Comparison of ENCODE assay signal across 9 mouse cellular contexts in the genomic region with DNA sequence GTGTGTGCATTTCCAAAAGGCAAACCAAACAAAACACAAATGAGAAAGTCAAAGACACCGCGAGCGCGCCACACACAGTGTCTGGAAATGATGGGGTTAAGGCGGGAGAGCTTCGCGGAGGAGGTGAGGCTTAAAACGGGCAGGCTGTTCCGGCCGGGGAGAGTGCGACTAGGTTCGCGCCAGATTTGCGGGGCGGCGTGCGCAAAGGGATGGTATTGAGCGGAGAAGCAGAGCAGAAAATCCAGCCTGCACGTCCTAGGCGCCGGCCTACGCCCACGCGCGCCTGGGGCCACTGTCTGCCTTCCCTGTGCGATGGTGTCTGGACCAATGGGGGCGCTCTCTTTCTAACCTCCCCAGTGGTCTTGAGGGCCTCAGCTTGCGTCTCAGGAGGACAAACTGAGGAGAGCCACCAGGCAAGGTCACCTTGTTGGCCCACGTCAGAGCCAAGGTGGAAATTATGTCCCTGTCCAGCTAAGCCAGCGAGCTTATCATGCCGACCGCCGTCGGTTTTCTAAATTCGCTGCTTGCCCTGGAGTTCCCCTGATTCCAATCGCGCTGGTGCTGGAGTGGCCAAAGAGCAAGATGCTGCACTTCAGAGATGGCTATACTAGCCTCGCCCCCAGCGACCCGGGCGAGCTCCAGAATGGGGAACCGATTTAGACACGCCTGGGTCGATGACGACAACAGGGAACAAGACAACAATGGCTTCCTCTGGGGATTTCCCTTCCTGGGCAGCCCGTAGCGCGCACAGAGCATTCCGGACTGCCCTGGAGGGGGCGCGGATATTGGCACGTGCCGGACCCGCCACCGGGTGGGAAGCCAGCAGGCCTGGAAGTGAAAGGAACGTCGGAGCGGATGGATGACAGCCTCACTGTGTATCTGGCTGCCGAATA. TPM values are rescaled to one million over a fixed set of nuclear protein-coding genes. Genes with fewer than 3 reads are reported as not detected.
DNase-seq lines count a peak whose midpoint lies in the region; ATAC-seq lines count a peak whose summit lies in the region.
"Had no signal": no experiment of that assay in that cellular context is flagged by ENCODE, and none has a peak within 500 bp of the region (broad histone marks: within the 10 kb centered on the region; RNA-seq: fewer than 3 reads in every experiment).

No protein-coding gene starts in this region.

- peaks cover 36% of the 10 kb centered on the region for H3K4me1 ChIP-seq in forebrain, embryonic 15.5 days
- peaks cover 33% of the 10 kb centered on the region for H3K4me1 ChIP-seq in hindbrain, embryonic 12.5 days
- H3K4me1 ChIP-seq in limb, embryonic 10.5 days, result peaks cover 36% of the 10 kb centered on the region

- H3K9ac ChIP-seq in forebrain, embryonic 15.5 days (replicated peaks), result peak overlapping the region; percentile 19; the same call in 1 of the 2 replicates
- no peak overlapping the region for H3K9ac ChIP-seq in hindbrain, embryonic 12.5 days

- peak; percentile 75 for DNase-seq in CD4-positive, CD25-positive, alpha-beta regulatory T cell, adult 2 months (ENCODE audit: low read depth, low spot score)
- peak; percentile 58 for DNase-seq in limb, embryonic 10.5 days (ENCODE audit: low spot score)
- DNase-seq in spleen, adult 12 weeks (ENCODE audit: low spot score), result peak; percentile 19

- peak; percentile 73 for ATAC-seq in activated CD4-positive, CD25-positive, alpha-beta regulatory T cell, adult 4 months
- ATAC-seq in forebrain, embryonic 15.5 days (replicated peaks), result no peak
- ATAC-seq in hindbrain, embryonic 12.5 days (ENCODE audit: low FRiP score), result 0 out of 2 replicates have a peak, but pooled peaks have one; percentile 11
- peak; percentile 41 for ATAC-seq in megakaryocyte-erythroid progenitor cell, adult 5-6 weeks (replicated peaks; ENCODE audit: low FRiP score, low TSS enrichment, poor library complexity, severe bottlenecking)
- no peak for ATAC-seq in erythroblast, adult 5-6 weeks (replicated peaks; ENCODE audit: low FRiP score, poor library complexity, severe bottlenecking)

- H3K27me3 ChIP-seq in forebrain, embryonic 15.5 days, result peaks cover 80% of the 10 kb centered on the region
- H3K27me3 ChIP-seq in hindbrain, embryonic 12.5 days, result peaks cover 95% of the 10 kb centered on the region
- peaks cover 94% of the 10 kb centered on the region for H3K27me3 ChIP-seq in limb, embryonic 10.5 days (ENCODE audit: low read depth, poor library complexity, severe bottlenecking)

- H3K4me3 ChIP-seq in forebrain, embryonic 15.5 days, result peak overlapping the region; percentile 34
- peak overlapping the region; percentile 22 for H3K4me3 ChIP-seq in hindbrain, embryonic 12.5 days
- peak overlapping the region; percentile 47 for H3K4me3 ChIP-seq in limb, embryonic 10.5 days
- H3K4me3 ChIP-seq: erythroblast, embryonic 14.5 days had no signal

- H3K36me3 ChIP-seq in forebrain, embryonic 15.5 days, result no peaks in the 10 kb centered on the region
- H3K36me3 ChIP-seq in hindbrain, embryonic 12.5 days, result no peaks in the 10 kb centered on the region
- H3K36me3 ChIP-seq in limb, embryonic 10.5 days, result no peaks in the 10 kb centered on the region

- H3K27ac ChIP-seq in forebrain, embryonic 15.5 days (replicated peaks), result no peak overlapping the region
- H3K27ac ChIP-seq in hindbrain, embryonic 12.5 days, result no peak overlapping the region
- H3K27ac ChIP-seq in limb, embryonic 10.5 days, result no peak overlapping the region

- H3K9me3 ChIP-seq in forebrain, embryonic 15.5 days, result no peaks in the 10 kb centered on the region
- H3K9me3 ChIP-seq in hindbrain, embryonic 12.5 days (replicated peaks), result no peaks in the 10 kb centered on the region
- no peaks in the 10 kb centered on the region for H3K9me3 ChIP-seq in limb, embryonic 10.5 days (replicated peaks)

- under 1% methylated on average over 59 of the region's 59 CpGs for WGBS in forebrain, embryonic 15.5 days
- WGBS in hindbrain, embryonic 12.5 days, result under 1% methylated on average over 59 of the region's 59 CpGs
- WGBS in limb, embryonic 10.5 days, result 1% methylated on average over 59 of the region's 59 CpGs

- H3K4me2 ChIP-seq in forebrain, embryonic 15.5 days (replicated peaks), result peak overlapping the region; percentile 49
- peak overlapping the region; percentile 51 for H3K4me2 ChIP-seq in hindbrain, embryonic 12.5 days (replicated peaks)

RNA-seq across cellular contexts. Expression of a gene that starts 11.0 kb away (rescaled TPM):
- polyA plus RNA-seq in activated CD4-positive, CD25-positive, alpha-beta regulatory T cell, adult 4 months (2017; shearing (Covaris generic)), result under 1 TPM in 1 of 2 experiments, not detected in 1; 0.28 TPM
- polyA plus RNA-seq in forebrain, embryonic 15.5 days (2015; fragmentation: Nextera tagmentation; extraction: Ambion mirVana), result not detected in 2 replicates
- not detected in 2 replicates for polyA plus RNA-seq in hindbrain, embryonic 12.5 days (2016; fragmentation: Nextera tagmentation; extraction: Ambion mirVana)
- not detected in 2 replicates for polyA plus RNA-seq in limb, embryonic 10.5 days (2016; fragmentation: Nextera tagmentation; extraction: Ambion mirVana)
- total RNA-seq in megakaryocyte-erythroid progenitor cell, adult 5-6 weeks (2014; fragmentation: Nextera tagmentation), result not detected in 2 replicates
- not detected in 2 replicates for total RNA-seq in megakaryocyte-erythroid progenitor cell, adult 5-6 weeks (2017)
- not detected in 2 replicates for total RNA-seq in erythroblast, adult 5-6 weeks (2015; ENCODE audit: low replicate concordance)
- 0.70 TPM in 1 of 2 replicates, not detected in the other for total RNA-seq in erythroblast, adult 5-6 weeks (2017; ENCODE audit: low replicate concordance)
- polyA plus RNA-seq: erythroblast, embryonic 14.5 days had no signal

RNA-seq across cellular contexts. Expression of a gene that starts 13.0 kb away (rescaled TPM):
- not detected for polyA plus RNA-seq in activated CD4-positive, CD25-positive, alpha-beta regulatory T cell, adult 4 months (2017; shearing (Covaris generic))
- polyA plus RNA-seq in forebrain, embryonic 15.5 days (2015; fragmentation: Nextera tagmentation; extraction: Ambion mirVana), result 1.5 and 2.2 TPM in 2 replicates
- 15.7 and 16.2 TPM in 2 replicates for polyA plus RNA-seq in hindbrain, embryonic 12.5 days (2016; fragmentation: Nextera tagmentation; extraction: Ambion mirVana)
- polyA plus RNA-seq in limb, embryonic 10.5 days (2016; fragmentation: Nextera tagmentation; extraction: Ambion mirVana), result 0.24 and 0.26 TPM in 2 replicates
- total RNA-seq in megakaryocyte-erythroid progenitor cell, adult 5-6 weeks (2014; fragmentation: Nextera tagmentation), result not detected in 2 replicates
- total RNA-seq in megakaryocyte-erythroid progenitor cell, adult 5-6 weeks (2017), result not detected in 2 replicates
- not detected in 2 replicates for total RNA-seq in erythroblast, adult 5-6 weeks (2015; ENCODE audit: low replicate concordance)
- not detected in 2 replicates for total RNA-seq in erythroblast, adult 5-6 weeks (2017; ENCODE audit: low replicate concordance)
- polyA plus RNA-seq: erythroblast, embryonic 14.5 days had no signal

RNA-seq across cellular contexts. Expression of a gene that starts 21.5 kb away (rescaled TPM):
- not detected for polyA plus RNA-seq in activated CD4-positive, CD25-positive, alpha-beta regulatory T cell, adult 4 months (2017; shearing (Covaris generic))
- polyA plus RNA-seq in forebrain, embryonic 15.5 days (2015; fragmentation: Nextera tagmentation; extraction: Ambion mirVana), result not detected in 2 replicates
- polyA plus RNA-seq in hindbrain, embryonic 12.5 days (2016; fragmentation: Nextera tagmentation; extraction: Ambion mirVana), result 0.40 and 0.86 TPM in 2 replicates
- 0.23 TPM in 1 of 2 replicates, not detected in the other for polyA plus RNA-seq in limb, embryonic 10.5 days (2016; fragmentation: Nextera tagmentation; extraction: Ambion mirVana)
- total RNA-seq in megakaryocyte-erythroid progenitor cell, adult 5-6 weeks (2014; fragmentation: Nextera tagmentation), result not detected in 2 replicates
- not detected in 2 replicates for total RNA-seq in megakaryocyte-erythroid progenitor cell, adult 5-6 weeks (2017)
- total RNA-seq in erythroblast, adult 5-6 weeks (2015; ENCODE audit: low replicate concordance), result not detected in 2 replicates
- total RNA-seq in erythroblast, adult 5-6 weeks (2017; ENCODE audit: low replicate concordance), result not detected in 2 replicates
- polyA plus RNA-seq: erythroblast, embryonic 14.5 days had no signal

RNA-seq across cellular contexts. Expression of a gene that starts 40.5 kb away (rescaled TPM):
- 1 to 10 TPM; 5.7 to 9.7 TPM for polyA plus RNA-seq in activated CD4-positive, CD25-positive, alpha-beta regulatory T cell, adult 4 months (2017; shearing (Covaris generic))
- 17.6 and 19.8 TPM in 2 replicates for polyA plus RNA-seq in forebrain, embryonic 15.5 days (2015; fragmentation: Nextera tagmentation; extraction: Ambion mirVana)
- polyA plus RNA-seq in hindbrain, embryonic 12.5 days (2016; fragmentation: Nextera tagmentation; extraction: Ambion mirVana), result 32.2 and 32.4 TPM in 2 replicates
- polyA plus RNA-seq in limb, embryonic 10.5 days (2016; fragmentation: Nextera tagmentation; extraction: Ambion mirVana), result 63.1 and 71.3 TPM in 2 replicates
- total RNA-seq in megakaryocyte-erythroid progenitor cell, adult 5-6 weeks (2014; fragmentation: Nextera tagmentation), result 124 and 224 TPM in 2 replicates
- total RNA-seq in megakaryocyte-erythroid progenitor cell, adult 5-6 weeks (2017), result 39.7 and 65.0 TPM in 2 replicates
- total RNA-seq in erythroblast, adult 5-6 weeks (2015; ENCODE audit: low replicate concordance), result 6.5 and 16.3 TPM in 2 replicates
- 6.7 and 10.6 TPM in 2 replicates for total RNA-seq in erythroblast, adult 5-6 weeks (2017; ENCODE audit: low replicate concordance)

RNA-seq across cellular contexts. Expression of a gene that starts 43.6 kb away (rescaled TPM):
- polyA plus RNA-seq in activated CD4-positive, CD25-positive, alpha-beta regulatory T cell, adult 4 months (2017; shearing (Covaris generic)), result not detected
- not detected in 2 replicates for polyA plus RNA-seq in forebrain, embryonic 15.5 days (2015; fragmentation: Nextera tagmentation; extraction: Ambion mirVana)
- polyA plus RNA-seq in hindbrain, embryonic 12.5 days (2016; fragmentation: Nextera tagmentation; extraction: Ambion mirVana), result not detected in 2 replicates
- polyA plus RNA-seq in limb, embryonic 10.5 days (2016; fragmentation: Nextera tagmentation; extraction: Ambion mirVana), result not detected in 2 replicates
- not detected in 2 replicates for total RNA-seq in megakaryocyte-erythroid progenitor cell, adult 5-6 weeks (2014; fragmentation: Nextera tagmentation)
- not detected in 2 replicates for total RNA-seq in megakaryocyte-erythroid progenitor cell, adult 5-6 weeks (2017)
- total RNA-seq in erythroblast, adult 5-6 weeks (2015; ENCODE audit: low replicate concordance), result not detected in 2 replicates
- total RNA-seq in erythroblast, adult 5-6 weeks (2017; ENCODE audit: low replicate concordance), result not detected in 2 replicates
- polyA plus RNA-seq: erythroblast, embryonic 14.5 days had no signal

Comparison
In these comparisons a context has a peak if more than half of its experiments do, and no peak if none do; other contexts are left out.
1. DNase-seq: peak in every context shown above with its lines; median percentile 75 in CD4-positive, CD25-positive, alpha-beta regulatory T cell, adult 2 months; 58 in limb, embryonic 10.5 days; 19 in spleen, adult 12 weeks.
2. ATAC-seq: peak in activated CD4-positive, CD25-positive, alpha-beta regulatory T cell, adult 4 months (single experiment), hindbrain, embryonic 12.5 days (single experiment) and megakaryocyte-erythroid progenitor cell, adult 5-6 weeks (single experiment); none in forebrain, embryonic 15.5 days (single experiment) and erythroblast, adult 5-6 weeks (single experiment).
3. Peak in every context shown above with its lines, with median percentiles within 50 percentile points of each other: H3K4me3 ChIP-seq.